Mouse (Mus musculus): Measurements from ENCODE around the gene Fis1. TPM values are rescaled to one million over a fixed set of nuclear protein-coding genes. Genes with fewer than 3 reads are reported as not detected.
"Not testable (repeated sequence)": the region's sequence is repeated elsewhere in the genome, so short reads cannot be mapped to it uniquely, and the experiment has no call there.

The Fis1 gene
- polyA plus RNA-seq, 1 experiment from 2014 or later, result 365 TPM

GRCm38 (mm10) chr5:136947874-136948273 is 5.2 kb upstream of the Fis1 start:
- H3K36me3 ChIP-seq, result no peaks in the 10 kb centered on the region
- no peak overlapping the region for H3K27ac ChIP-seq
- H3K9me3 ChIP-seq, result no peaks in the 10 kb centered on the region
- DNase-seq (ENCODE audit: low spot score), result no peak
- H3K4me3 ChIP-seq, result no peak overlapping the region
- peaks cover 4% of the 10 kb centered on the region; the same call in 1 of the 2 replicates for H3K4me1 ChIP-seq (replicated peaks)
- H3K27me3 ChIP-seq (ENCODE audit: insufficient read depth, poor library complexity, severe bottlenecking), result no peaks in the 10 kb centered on the region

GRCm38 (mm10) chr5:136949551-136950336 is 3.3 kb upstream of the Fis1 start:
- WGBS, result 86% methylated on average over 14 of the region's 14 CpGs
- not testable (repeated sequence) for H3K36me3 ChIP-seq; H3K9me3 ChIP-seq; H3K4me3 ChIP-seq; H3K27ac ChIP-seq; H3K27me3 ChIP-seq (ENCODE audit: insufficient read depth, poor library complexity, severe bottlenecking); DNase-seq (ENCODE audit: low spot score)
- H3K4me1 ChIP-seq (replicated peaks), result peaks cover 18% of the 10 kb centered on the region

GRCm38 (mm10) chr5:136950521-136950920 is 2.6 kb upstream of the Fis1 start:
- Histone ChIP-seq H3K27ac (no peak overlapping the region), H3K9me3 (no peaks in the 10 kb centered on the region), H3K36me3 (peaks cover 6% of the 10 kb centered on the region; the same call in 1 of the 2 replicates), H3K27me3 (ENCODE audit: insufficient read depth, poor library complexity, severe bottlenecking) (no peaks in the 10 kb centered on the region), H3K4me1 (replicated peaks) (peaks cover 20% of the 10 kb centered on the region), H3K4me3 (no peak overlapping the region)
- 91% methylated on average over 6 of the region's 6 CpGs for WGBS
- DNase-seq (ENCODE audit: low spot score), result no peak

- no peak overlapping the region for H3K4me3 ChIP-seq
- no peak for DNase-seq (ENCODE audit: low spot score)
- H3K27ac ChIP-seq, result no peak overlapping the region
Observed at GRCm38 (mm10) chr5:136952153-136952552, 922 bp upstream of the Fis1 start.

GRCm38 (mm10) chr5:136953440-136953951 is 421 bp downstream of the Fis1 start:
- DNase-seq (ENCODE audit: low spot score), result no peak
- H3K36me3 ChIP-seq, result peaks cover 28% of the 10 kb centered on the region
- peak overlapping the region; percentile 89 for H3K27ac ChIP-seq
- H3K4me1 ChIP-seq (replicated peaks), result peaks cover 20% of the 10 kb centered on the region
- WGBS, result 5% methylated on average over 12 of the region's 12 CpGs
- H3K4me3 ChIP-seq, result peak overlapping the region; percentile 81
- no peaks in the 10 kb centered on the region for H3K27me3 ChIP-seq (ENCODE audit: insufficient read depth, poor library complexity, severe bottlenecking)
- no peaks in the 10 kb centered on the region for H3K9me3 ChIP-seq

More at GRCm38 (mm10) chr5:136952153-136952552, 922 bp upstream of the Fis1 start:
- Histone ChIP-seq H3K9me3 (no peaks in the 10 kb centered on the region), H3K27me3 (ENCODE audit: insufficient read depth, poor library complexity, severe bottlenecking) (no peaks in the 10 kb centered on the region), H3K36me3 (peaks cover 20% of the 10 kb centered on the region), H3K4me1 (replicated peaks) (peaks cover 20% of the 10 kb centered on the region)
- WGBS, result 84% methylated on average over 4 of the region's 4 CpGs

- no peak for DNase-seq (ENCODE audit: low spot score)
- H3K4me1 ChIP-seq (replicated peaks), result peaks cover 20% of the 10 kb centered on the region
- no peaks in the 10 kb centered on the region for H3K27me3 ChIP-seq (ENCODE audit: insufficient read depth, poor library complexity, severe bottlenecking)
- no peaks in the 10 kb centered on the region for H3K9me3 ChIP-seq
- no peak overlapping the region for H3K4me3 ChIP-seq
- H3K36me3 ChIP-seq, result peaks cover 43% of the 10 kb centered on the region
- H3K27ac ChIP-seq, result no peak overlapping the region
- WGBS, result 85% methylated on average over 4 of the region's 4 CpGs
Observed at GRCm38 (mm10) chr5:136955622-136956021, 2.5 kb downstream of the Fis1 start.

GRCm38 (mm10) chr5:136957250-136957649 is 4.2 kb downstream of the Fis1 start:
- Histone ChIP-seq H3K9me3 (no peaks in the 10 kb centered on the region), H3K4me3 (no peak overlapping the region), H3K4me1 (replicated peaks) (peaks cover 32% of the 10 kb centered on the region), H3K27ac (no peak overlapping the region), H3K27me3 (ENCODE audit: insufficient read depth, poor library complexity, severe bottlenecking) (no peaks in the 10 kb centered on the region), H3K36me3 (peaks cover 45% of the 10 kb centered on the region)
- no peak for DNase-seq (ENCODE audit: low spot score)
- 92% methylated on average over 1 of the region's 1 CpGs for WGBS

- no peaks in the 10 kb centered on the region for H3K27me3 ChIP-seq (ENCODE audit: insufficient read depth, poor library complexity, severe bottlenecking)
- WGBS, result 83% methylated on average over 5 of the region's 5 CpGs
- H3K4me1 ChIP-seq (replicated peaks), result peaks cover 30% of the 10 kb centered on the region
- H3K9me3 ChIP-seq, result no peaks in the 10 kb centered on the region
- peaks cover 58% of the 10 kb centered on the region for H3K36me3 ChIP-seq
- DNase-seq (ENCODE audit: low spot score), result no peak
- no peak overlapping the region for H3K4me3 ChIP-seq
- H3K27ac ChIP-seq, result no peak overlapping the region
Observed at GRCm38 (mm10) chr5:136958991-136959605, 6.0 kb downstream of the Fis1 start.

- Histone ChIP-seq H3K4me1 (replicated peaks) (peaks cover 24% of the 10 kb centered on the region), H3K4me3 (no peak overlapping the region), H3K36me3 (peaks cover 66% of the 10 kb centered on the region), H3K27me3 (ENCODE audit: insufficient read depth, poor library complexity, severe bottlenecking) (no peaks in the 10 kb centered on the region), H3K27ac (no peak overlapping the region), H3K9me3 (no peaks in the 10 kb centered on the region)
- no peak for DNase-seq (ENCODE audit: low spot score)
- 93% methylated on average over 6 of the region's 6 CpGs for WGBS
Observed at GRCm38 (mm10) chr5:136960053-136960452, 7.0 kb downstream of the Fis1 start.

- WGBS, result 22% methylated on average over 5 of the region's 5 CpGs
- no peak for DNase-seq (ENCODE audit: low spot score)
- Histone ChIP-seq H3K27ac (peak overlapping the region; percentile 94), H3K36me3 (peaks cover 69% of the 10 kb centered on the region), H3K9me3 (no peaks in the 10 kb centered on the region), H3K4me3 (peak overlapping the region; percentile 75), H3K4me1 (replicated peaks) (peaks cover 36% of the 10 kb centered on the region), H3K27me3 (ENCODE audit: insufficient read depth, poor library complexity, severe bottlenecking) (no peaks in the 10 kb centered on the region)
Observed at GRCm38 (mm10) chr5:136961334-136961982, 8.4 kb downstream of the Fis1 start.

- H3K27me3 ChIP-seq (ENCODE audit: insufficient read depth, poor library complexity, severe bottlenecking), result no peaks in the 10 kb centered on the region
- 0% methylated on average over 20 of the region's 20 CpGs for WGBS
- H3K4me1 ChIP-seq (replicated peaks), result peaks cover 40% of the 10 kb centered on the region
- H3K9me3 ChIP-seq, result no peaks in the 10 kb centered on the region
- peak overlapping the region; percentile 75 for H3K4me3 ChIP-seq
- H3K27ac ChIP-seq, result peak overlapping the region; percentile 94
- peak; percentile 93 for DNase-seq (ENCODE audit: low spot score)
- peaks cover 69% of the 10 kb centered on the region for H3K36me3 ChIP-seq
Observed at GRCm38 (mm10) chr5:136961983-136962461, 8.9 kb downstream of the Fis1 start.

- peak overlapping the region; percentile 75 for H3K4me3 ChIP-seq
- H3K27ac ChIP-seq, result peak overlapping the region; percentile 94
- H3K9me3 ChIP-seq, result no peaks in the 10 kb centered on the region
- H3K27me3 ChIP-seq (ENCODE audit: insufficient read depth, poor library complexity, severe bottlenecking), result no peaks in the 10 kb centered on the region
- H3K36me3 ChIP-seq, result peaks cover 67% of the 10 kb centered on the region
- DNase-seq (ENCODE audit: low spot score), result peak; percentile 86
- peaks cover 40% of the 10 kb centered on the region for H3K4me1 ChIP-seq (replicated peaks)
- 3% methylated on average over 10 of the region's 10 CpGs for WGBS
Observed at GRCm38 (mm10) chr5:136962501-136962900, 9.4 kb downstream of the Fis1 start.

Measured in hindbrain, embryonic 10.5 days (tissue).